Mouse (Mus musculus) macrophage (primary cell): ENCODE data around the gene Zfp941. TPM values are rescaled to one million over a fixed set of nuclear protein-coding genes. Genes with fewer than 3 reads are reported as not detected.
"Not testable (repeated sequence)": the region's sequence is repeated elsewhere in the genome, so short reads cannot be mapped to it uniquely, and the experiment has no call there.

Experiments
- H3K27ac ChIP-seq: fragments of 350-480 bp; formaldehyde crosslinking; 2 replicates; pipeline ENCODE4 v1.9.0; 2021
- H3K36me3 ChIP-seq: fragments of 350-480 bp; formaldehyde crosslinking; 2 replicates; pipeline ENCODE4 v1.9.0; 2021; ENCODE audit errors: inconsistent target
- H3K4me3 ChIP-seq: fragments of 350-480 bp; formaldehyde crosslinking; 2 replicates; pipeline ENCODE4 v1.9.0; 2021; ENCODE audit errors: inconsistent target
- H3K79me2 ChIP-seq: fragments of 350-480 bp; formaldehyde crosslinking; 2 replicates; pipeline ENCODE4 v1.9.0; 2021; ENCODE audit errors: inconsistent target
- WGBS: methylation state at CpG from one replicate; pipeline ENCODE4 v1.1.7; 2026; ENCODE audit warnings: inconsistent platforms; ENCODE audit not compliant: missing documents; 5-methylcytosine and 5-hydroxymethylcytosine counted together
- polyA plus RNA-seq: library from polyadenylated mRNA; stranded (reverse); fragments of 250-400 nt; gene quantifications from 3 replicates; pipeline ENCODE4 v1.2.4, GENCODE M21; 2018; ENCODE audit warnings: inconsistent platforms

Zfp941 gene
- polyA plus RNA-seq, 1 experiment from 2014 or later = 0.17 TPM

DNA sequence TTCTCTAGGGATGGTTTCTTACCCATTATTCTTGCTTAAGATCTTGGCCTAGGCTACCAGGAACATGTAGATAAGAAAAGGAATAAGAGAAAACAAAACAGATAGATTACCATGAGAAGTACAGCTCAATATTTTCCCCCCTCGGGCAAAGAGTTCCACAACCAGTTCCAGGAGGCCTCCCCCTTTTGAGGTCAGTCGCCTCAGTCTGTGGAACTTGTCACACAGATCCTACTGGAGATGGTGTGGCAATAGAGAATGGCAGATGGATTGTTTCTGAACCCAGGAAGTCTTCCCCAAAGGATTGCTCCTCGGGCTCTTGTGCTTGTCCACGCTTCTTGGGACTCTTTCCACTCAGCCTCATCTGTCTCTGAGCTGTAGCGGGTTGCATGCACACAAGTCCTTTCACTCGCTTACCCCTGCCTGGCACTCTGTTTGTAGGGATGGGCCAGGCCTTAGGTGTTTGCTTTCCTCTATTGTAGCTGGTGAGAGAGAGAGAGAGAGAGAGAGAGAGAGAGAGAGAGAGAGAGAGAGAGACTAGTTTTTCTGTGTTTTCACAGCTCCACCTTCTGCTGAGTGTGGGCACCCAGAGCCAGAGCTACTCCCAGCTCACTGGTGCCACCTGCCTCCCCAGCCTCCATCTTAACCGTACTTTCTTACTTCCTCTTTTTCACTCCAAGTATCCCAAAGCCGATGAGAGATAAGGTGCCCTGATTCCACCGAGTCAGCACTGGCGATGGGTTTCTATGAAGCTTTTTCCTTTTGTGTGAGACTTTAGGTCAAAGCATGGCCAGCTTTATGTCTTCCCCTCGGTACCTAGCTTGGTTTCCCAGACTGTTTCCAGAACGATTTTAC lies 55.9 kb downstream of the Zfp941 start:
- Histone ChIP-seq H3K4me3 (no peak overlapping the region), H3K36me3 (no peaks in the 10 kb centered on the region), H3K79me2 (no peaks in the 10 kb centered on the region), H3K27ac (no peak overlapping the region)
- WGBS = 49% methylated on average over 12 of the region's 12 CpGs

DNA sequence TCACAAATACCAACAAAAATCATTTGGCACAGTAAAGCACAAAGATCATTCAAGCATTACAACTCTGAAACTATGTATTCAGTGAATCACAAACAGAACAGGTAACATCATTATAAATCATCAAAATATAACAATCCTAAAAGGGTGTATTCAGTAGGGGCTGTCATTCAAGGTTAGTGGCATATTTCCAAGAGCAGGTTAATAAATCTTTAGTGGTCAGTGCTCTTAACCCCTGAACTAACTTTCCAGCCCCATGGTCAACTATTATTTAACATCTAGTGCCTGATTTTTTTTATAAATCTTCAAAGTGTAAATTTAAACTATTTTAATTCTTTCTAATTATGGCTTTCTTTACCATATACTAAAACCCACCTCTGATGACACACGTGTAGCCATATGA lies 56.6 kb downstream of the Zfp941 start:
- H3K36me3 ChIP-seq, H3K27ac ChIP-seq, H3K79me2 ChIP-seq, H3K4me3 ChIP-seq: not testable (repeated sequence)
- WGBS = 82% methylated on average over 1 of the region's 1 CpGs

DNA sequence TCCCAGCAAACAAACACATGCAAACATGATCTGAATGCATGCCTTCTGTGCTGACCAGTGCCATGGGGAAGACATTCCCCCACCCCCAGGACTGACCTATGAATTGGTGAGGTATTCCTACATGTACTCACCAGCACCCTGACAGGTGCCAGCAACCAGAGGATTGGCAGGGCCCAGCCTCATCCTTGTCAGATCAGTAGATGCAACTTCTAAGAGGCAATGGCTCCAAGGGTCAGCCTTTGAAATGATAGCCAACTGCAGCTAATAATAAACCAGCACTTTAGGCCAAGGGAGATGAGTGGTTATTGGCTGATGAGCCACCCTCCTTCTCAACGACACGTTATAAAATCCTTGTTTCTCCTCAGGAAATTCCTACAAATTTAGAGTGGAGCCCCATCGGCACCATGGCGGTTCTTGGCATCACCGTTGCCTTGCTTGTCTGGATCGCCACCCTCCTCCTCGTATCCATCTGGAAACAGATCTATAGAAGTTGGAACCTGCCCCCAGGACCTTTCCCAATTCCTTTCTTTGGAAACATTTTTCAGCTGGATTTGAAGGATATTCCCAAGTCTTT lies 58.4 kb downstream of the Zfp941 start, which contains the start of gene Cyp2e1:
Gene Cyp2e1, plus strand, starts transcription at position 293 of the 574 bp plus-strand sequence.
- Histone ChIP-seq H3K4me3 (no peak within 1 kb of the TSS), H3K36me3 (no peaks in the 10 kb centered on the region), H3K27ac (no peak within 1 kb of the TSS), H3K79me2 (no peaks in the 10 kb centered on the region)
- WGBS = 89% methylated on average over 7 of the region's 7 CpGs

DNA sequence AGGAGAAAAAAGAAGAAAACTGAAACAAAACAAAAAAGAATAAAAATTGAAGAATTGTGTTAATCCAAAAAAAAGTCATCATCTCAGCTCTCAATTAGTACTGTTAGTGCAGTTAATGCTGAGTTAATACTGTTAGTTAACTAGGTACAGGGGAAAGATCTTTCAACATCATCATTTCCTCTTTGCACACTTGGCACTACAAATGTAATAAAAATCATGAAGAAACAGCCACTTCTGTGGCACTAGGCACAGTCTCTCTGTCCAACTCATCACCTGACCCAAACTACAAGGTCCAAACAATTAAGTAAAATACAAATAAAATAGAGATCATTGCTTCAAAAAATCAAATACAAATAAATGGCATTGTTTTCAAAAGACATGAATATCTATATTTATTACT lies 61.3 kb downstream of the Zfp941 start:
- Histone ChIP-seq H3K4me3 (no peak overlapping the region), H3K36me3 (no peaks in the 10 kb centered on the region), H3K79me2 (no peaks in the 10 kb centered on the region), H3K27ac (no peak overlapping the region)

Other genes with a start within 250 kb of the Zfp941 start
- gene Olfr46, start 220.9 kb downstream of the Zfp941 start, polyA plus RNA-seq = not detected in 3 replicates
- not detected in 3 replicates for gene Olfr61, start 193.2 kb downstream of the Zfp941 start, polyA plus RNA-seq
- not detected in 3 replicates for gene Olfr53, start 175.7 kb downstream of the Zfp941 start, polyA plus RNA-seq
- gene Olfr539, start 162.2 kb downstream of the Zfp941 start, polyA plus RNA-seq = not detected in 3 replicates
- not detected in 3 replicates for gene Olfr45, start 140.2 kb downstream of the Zfp941 start, polyA plus RNA-seq
- not detected in 3 replicates for gene Olfr541, start 124.9 kb downstream of the Zfp941 start, polyA plus RNA-seq
- gene Cyp2e1, start 58.4 kb downstream of the Zfp941 start, polyA plus RNA-seq = not detected in 3 replicates
- gene Syce1, start 34.3 kb downstream of the Zfp941 start, polyA plus RNA-seq = 0.50 to 0.64 TPM in 2 of 3 replicates, not detected in the other
- not detected in 3 replicates for gene Urah, start 12.8 kb upstream of the Zfp941 start, polyA plus RNA-seq
- gene Scgb1c1, start 23.4 kb upstream of the Zfp941 start, polyA plus RNA-seq = not detected in 3 replicates
- gene Odf3, start 25.6 kb upstream of the Zfp941 start, polyA plus RNA-seq = not detected in 3 replicates
- gene Gm45785, start 34.2 kb upstream of the Zfp941 start, polyA plus RNA-seq = not detected in 3 replicates
- gene Ric8a, start 34.8 kb upstream of the Zfp941 start, polyA plus RNA-seq = 18.7 to 48.4 TPM (median 41.3 TPM) in 3 replicates
- gene Bet1l, start 35.4 kb upstream of the Zfp941 start, polyA plus RNA-seq = 8.0 to 19.0 TPM (median 14.4 TPM) in 3 replicates
- gene Psmd13, start 59.8 kb upstream of the Zfp941 start, polyA plus RNA-seq = 77.6 to 104 TPM (median 78.6 TPM) in 3 replicates
- 4.8 to 16.9 TPM (median 7.6 TPM) in 3 replicates for gene Sirt3, start 60.1 kb upstream of the Zfp941 start, polyA plus RNA-seq
- gene Cox8b, start 78.3 kb upstream of the Zfp941 start, polyA plus RNA-seq = not detected in 3 replicates
- not detected in 3 replicates for gene Nlrp6, start 98.7 kb upstream of the Zfp941 start, polyA plus RNA-seq
- 6.3 to 9.2 TPM (median 7.2 TPM) in 3 replicates for gene Pgghg, start 119.2 kb upstream of the Zfp941 start, polyA plus RNA-seq
- 0.30 to 1.0 TPM in 2 of 3 replicates, not detected in the other for gene Ifitm5, start 128.1 kb upstream of the Zfp941 start, polyA plus RNA-seq
- gene Gm45717, start 133.8 kb upstream of the Zfp941 start, polyA plus RNA-seq = 0.87 TPM in 1 of 3 replicates, not detected in the others
- 471 to 1,093 TPM (median 749 TPM) in 3 replicates for gene Ifitm2, start 133.8 kb upstream of the Zfp941 start, polyA plus RNA-seq
- gene Ifitm1, start 145.0 kb upstream of the Zfp941 start, polyA plus RNA-seq = 4.7 to 18.2 TPM (median 4.8 TPM) in 3 replicates
- gene Ifitm3, start 188.6 kb upstream of the Zfp941 start, polyA plus RNA-seq = 596 to 2,531 TPM (median 1,114 TPM) in 3 replicates
- gene Ifitm6, start 195.7 kb upstream of the Zfp941 start, polyA plus RNA-seq = 4.1 to 21.4 TPM (median 7.4 TPM) in 3 replicates
- gene Gm17387, start 207.0 kb upstream of the Zfp941 start, polyA plus RNA-seq = not detected in 3 replicates
- gene B4galnt4, start 238.9 kb upstream of the Zfp941 start, polyA plus RNA-seq = not detected in 3 replicates